Mouse (Mus musculus): Measurements from ENCODE around the gene Pde8a. TPM values are rescaled to one million over a fixed set of nuclear protein-coding genes. Genes with fewer than 3 reads are reported as not detected.
A peak's percentile ranks its signal among the peaks of the same experiment; 100 is the strongest.

Pde8a gene
- polyA plus RNA-seq, 1 experiment from 2014 or later, result 6.8 TPM

- Histone ChIP-seq H3K27ac (ENCODE audit: low read depth) (peak overlapping the region; percentile 69), H3K9me3 (ENCODE audit: low read depth, low read length) (no peaks in the 10 kb centered on the region), H3K9ac (no peak overlapping the region), H3K4me2 (peak overlapping the region; percentile 23; the same call in 1 of the 2 replicates), H3K36me3 (ENCODE audit: insufficient read depth) (peaks cover 72% of the 10 kb centered on the region), H3K4me1 (ENCODE audit: insufficient read depth) (no peaks in the 10 kb centered on the region), H3K27me3 (ENCODE audit: insufficient read depth, low read length) (no peaks in the 10 kb centered on the region), H3K4me3 (ENCODE audit: low read depth, low read length) (no peak overlapping the region)
- DNase-seq (peak; percentile 51), ATAC-seq (ENCODE audit: insufficient read depth) (peak; percentile 39; the same call in 1 of the 2 replicates)
- WGBS, result 72% methylated on average over 18 of the region's 18 CpGs
- TF ChIP-seq CTCF (IDR thresholded peaks at IDR 0.05; ENCODE audit: low read depth), result no peak; the same call in 1 of the 2 replicates
These were observed 122.5 kb downstream of the Pde8a start for GRCm38 (mm10) chr7:81335705-81336431.

- WGBS, result 41% methylated on average over 8 of the region's 8 CpGs
- DNase-seq (peak; percentile 86), ATAC-seq (ENCODE audit: insufficient read depth) (no peak)
- Histone ChIP-seq H3K36me3 (ENCODE audit: insufficient read depth) (peaks cover 77% of the 10 kb centered on the region), H3K4me2 (no peak overlapping the region), H3K27ac (ENCODE audit: low read depth) (peak overlapping the region; percentile 69), H3K4me1 (ENCODE audit: insufficient read depth) (no peaks in the 10 kb centered on the region), H3K4me3 (ENCODE audit: low read depth, low read length) (no peak overlapping the region), H3K9me3 (ENCODE audit: low read depth, low read length) (no peaks in the 10 kb centered on the region), H3K27me3 (ENCODE audit: insufficient read depth, low read length) (no peaks in the 10 kb centered on the region), H3K9ac (no peak overlapping the region)
- peak; percentile 62 for TF ChIP-seq CTCF (IDR thresholded peaks at IDR 0.05; ENCODE audit: low read depth)
These were observed 123.0 kb downstream of the Pde8a start for GRCm38 (mm10) chr7:81336432-81336786.

GRCm38 (mm10) chr7:81337785-81338521, 124.6 kb downstream of the Pde8a start:
- H3K4me3 ChIP-seq (ENCODE audit: low read depth, low read length), result no peak overlapping the region
- no peak overlapping the region for H3K9ac ChIP-seq
- no peaks in the 10 kb centered on the region for H3K9me3 ChIP-seq (ENCODE audit: low read depth, low read length)
- H3K36me3 ChIP-seq (ENCODE audit: insufficient read depth), result peaks cover 80% of the 10 kb centered on the region
- TF ChIP-seq CTCF (IDR thresholded peaks at IDR 0.05; ENCODE audit: low read depth), result no peak
- H3K4me1 ChIP-seq (ENCODE audit: insufficient read depth), result peaks cover 3% of the 10 kb centered on the region; the same call in 1 of the 2 replicates
- H3K27ac ChIP-seq (ENCODE audit: low read depth), result no peak overlapping the region
- H3K27me3 ChIP-seq (ENCODE audit: insufficient read depth, low read length), result no peaks in the 10 kb centered on the region
- WGBS, result 93% methylated on average over 21 of the region's 21 CpGs
- no peak for ATAC-seq (ENCODE audit: insufficient read depth)
- H3K4me2 ChIP-seq, result no peak overlapping the region
- peak; percentile 0 for DNase-seq

- no peaks in the 10 kb centered on the region for H3K9me3 ChIP-seq (ENCODE audit: low read depth, low read length)
- 82% methylated on average over 3 of the region's 3 CpGs for WGBS
- no peak for TF ChIP-seq CTCF (IDR thresholded peaks at IDR 0.05; ENCODE audit: low read depth)
- H3K9ac ChIP-seq, result no peak overlapping the region
- H3K36me3 ChIP-seq (ENCODE audit: insufficient read depth), result peaks cover 80% of the 10 kb centered on the region
- no peak overlapping the region for H3K4me2 ChIP-seq
- no peak overlapping the region for H3K4me3 ChIP-seq (ENCODE audit: low read depth, low read length)
- DNase-seq (peak; percentile 0), ATAC-seq (ENCODE audit: insufficient read depth) (no peak)
- H3K27ac ChIP-seq (ENCODE audit: low read depth), result no peak overlapping the region
- H3K4me1 ChIP-seq (ENCODE audit: insufficient read depth), result peaks cover 8% of the 10 kb centered on the region; the same call in 1 of the 2 replicates
- no peaks in the 10 kb centered on the region for H3K27me3 ChIP-seq (ENCODE audit: insufficient read depth, low read length)
These were observed 125.1 kb downstream of the Pde8a start for GRCm38 (mm10) chr7:81338522-81338873.

- peak; percentile 81 for DNase-seq
- ATAC-seq (ENCODE audit: insufficient read depth), result no peak
- Histone ChIP-seq H3K4me3 (ENCODE audit: low read depth, low read length) (no peak overlapping the region), H3K4me1 (ENCODE audit: insufficient read depth) (peaks cover 12% of the 10 kb centered on the region; the same call in 1 of the 2 replicates), H3K9me3 (ENCODE audit: low read depth, low read length) (no peaks in the 10 kb centered on the region), H3K4me2 (no peak overlapping the region), H3K27ac (ENCODE audit: low read depth) (no peak overlapping the region), H3K27me3 (ENCODE audit: insufficient read depth, low read length) (no peaks in the 10 kb centered on the region), H3K9ac (no peak overlapping the region), H3K36me3 (ENCODE audit: insufficient read depth) (peaks cover 85% of the 10 kb centered on the region)
- WGBS, result 74% methylated on average over 4 of the region's 4 CpGs
- TF ChIP-seq CTCF (IDR thresholded peaks at IDR 0.05; ENCODE audit: low read depth), result peak; percentile 85
These were observed 126.4 kb downstream of the Pde8a start for GRCm38 (mm10) chr7:81339783-81340182.

GRCm38 (mm10) chr7:81341563-81341962, 128.2 kb downstream of the Pde8a start:
- Histone ChIP-seq H3K9ac (no peak overlapping the region), H3K4me3 (ENCODE audit: low read depth, low read length) (no peak overlapping the region), H3K9me3 (ENCODE audit: low read depth, low read length) (no peaks in the 10 kb centered on the region), H3K27me3 (ENCODE audit: insufficient read depth, low read length) (no peaks in the 10 kb centered on the region), H3K4me1 (ENCODE audit: insufficient read depth) (peaks cover 12% of the 10 kb centered on the region; the same call in 1 of the 2 replicates), H3K27ac (ENCODE audit: low read depth) (no peak overlapping the region), H3K4me2 (no peak overlapping the region), H3K36me3 (ENCODE audit: insufficient read depth) (peaks cover 68% of the 10 kb centered on the region)
- TF ChIP-seq CTCF (IDR thresholded peaks at IDR 0.05; ENCODE audit: low read depth), result peak; percentile 62
- ATAC-seq (ENCODE audit: insufficient read depth) (no peak), DNase-seq (peak; percentile 73)
- 49% methylated on average over 3 of the region's 3 CpGs for WGBS

Measured in lung, embryonic 14.5 days (tissue).